In genomic region chr5:33533185-33533584, GRCm38 (mm10) we compare ENCODE assay signal across 15 mouse cellular contexts.
"Had no signal": no experiment of that assay in that cellular context is flagged by ENCODE, and none has a peak within 500 bp of the region (broad histone marks: within the 10 kb centered on the region; RNA-seq: fewer than 3 reads in every experiment).

No protein-coding gene starts in this region.

- DNase-seq: lung, adult 18-20 months; lung, embryonic 14.5 days; lung, postnatal 10 days; lung, postnatal 4 days; midbrain, embryonic 14.5 days; right cerebral cortex, postnatal 25 days; right cerebral cortex, postnatal 4 days; spleen, adult 18-20 months; thymus, adult 18-20 months; thymus, postnatal 14 days; thymus, postnatal 36 days had no signal

- H3K9ac ChIP-seq: lung, embryonic 14.5 days; midbrain, embryonic 12.5 days; neural tube, embryonic 12.5 days had no signal

- H3K36me3 ChIP-seq: midbrain, embryonic 10.5 days; midbrain, embryonic 12.5 days; neural tube, embryonic 12.5 days had no signal

- H3K27ac ChIP-seq: midbrain, embryonic 10.5 days; midbrain, embryonic 12.5 days; neural tube, embryonic 12.5 days had no signal

- H3K9me3 ChIP-seq: midbrain, embryonic 10.5 days; midbrain, embryonic 12.5 days; neural tube, embryonic 12.5 days had no signal

- H3K4me3 ChIP-seq: midbrain, embryonic 10.5 days; midbrain, embryonic 12.5 days; myocyte; neural tube, embryonic 12.5 days had no signal

- H3K4me2 ChIP-seq: lung, embryonic 14.5 days; midbrain, embryonic 12.5 days; neural tube, embryonic 12.5 days had no signal
